Mouse (Mus musculus): ENCODE results near the gene Usp18. TPM values are rescaled to one million over a fixed set of nuclear protein-coding genes. Genes with fewer than 3 reads are reported as not detected.

Usp18 gene
- total RNA-seq, 2 experiments from 2014 or later: 0.20 to 0.47 TPM

GRCm38 (mm10) chr6:121226043-121226442, 19.7 kb upstream of the Usp18 start:
- DNase-seq: no peak

GRCm38 (mm10) chr6:121226744-121227143, 19.0 kb upstream of the Usp18 start:
- no peak for DNase-seq

GRCm38 (mm10) chr6:121228421-121228820, 17.3 kb upstream of the Usp18 start:
- DNase-seq: no peak

GRCm38 (mm10) chr6:121232652-121233051, 13.1 kb upstream of the Usp18 start:
- no peak for DNase-seq

- DNase-seq: no peak
Observed at GRCm38 (mm10) chr6:121236386-121236785, 9.3 kb upstream of the Usp18 start.

GRCm38 (mm10) chr6:121238209-121238608, 7.5 kb upstream of the Usp18 start:
- no peak for DNase-seq

GRCm38 (mm10) chr6:121241780-121242179, 3.9 kb upstream of the Usp18 start:
- DNase-seq: no peak

- no peak for DNase-seq
Observed at GRCm38 (mm10) chr6:121243161-121243560, 2.5 kb upstream of the Usp18 start.

- no peak for DNase-seq
Observed at GRCm38 (mm10) chr6:121246037-121246361, 293 bp downstream of the Usp18 start.

- DNase-seq: no peak
Observed at GRCm38 (mm10) chr6:121250406-121250805, 4.7 kb downstream of the Usp18 start.

GRCm38 (mm10) chr6:121251256-121251655, 5.5 kb downstream of the Usp18 start:
- no peak for DNase-seq

- peak; percentile 67 to 73 for DNase-seq
Observed at GRCm38 (mm10) chr6:121260548-121260947, 14.8 kb downstream of the Usp18 start.

GRCm38 (mm10) chr6:121261233-121261632, 15.5 kb downstream of the Usp18 start:
- no peak for DNase-seq

GRCm38 (mm10) chr6:121262004-121262403, 16.3 kb downstream of the Usp18 start:
- DNase-seq: no peak

- no peak for DNase-seq
Observed at GRCm38 (mm10) chr6:121262496-121262895, 16.8 kb downstream of the Usp18 start.

GRCm38 (mm10) chr6:121270156-121270555, 24.4 kb downstream of the Usp18 start:
- DNase-seq: no peak

GRCm38 (mm10) chr6:121271707-121272074, 26.0 kb downstream of the Usp18 start:
- no peak for DNase-seq

GRCm38 (mm10) chr6:121272075-121272800, 26.5 kb downstream of the Usp18 start:
- DNase-seq: peak; percentile 64 to 79

- DNase-seq: peak in 1 of 2 experiments; percentile 13
Observed at GRCm38 (mm10) chr6:121274356-121274755, 28.6 kb downstream of the Usp18 start.

- no peak for DNase-seq
Observed at GRCm38 (mm10) chr6:121284132-121284531, 38.4 kb downstream of the Usp18 start.

- DNase-seq: no peak
Observed at GRCm38 (mm10) chr6:121299317-121299716, 53.6 kb downstream of the Usp18 start.

GRCm38 (mm10) chr6:121299954-121300353, 54.2 kb downstream of the Usp18 start, which contains the start of gene Slc6a13:
Gene Slc6a13, plus strand, starts transcription at chr6:121300227.
- DNase-seq: no peak

- DNase-seq: no peak
Observed at GRCm38 (mm10) chr6:121300504-121300903, 54.8 kb downstream of the Usp18 start.

- no peak for DNase-seq
Observed at GRCm38 (mm10) chr6:121303466-121304220, 57.9 kb downstream of the Usp18 start.
